Mouse (Mus musculus): Measurements from ENCODE around the gene C530008M17Rik.

DNA sequence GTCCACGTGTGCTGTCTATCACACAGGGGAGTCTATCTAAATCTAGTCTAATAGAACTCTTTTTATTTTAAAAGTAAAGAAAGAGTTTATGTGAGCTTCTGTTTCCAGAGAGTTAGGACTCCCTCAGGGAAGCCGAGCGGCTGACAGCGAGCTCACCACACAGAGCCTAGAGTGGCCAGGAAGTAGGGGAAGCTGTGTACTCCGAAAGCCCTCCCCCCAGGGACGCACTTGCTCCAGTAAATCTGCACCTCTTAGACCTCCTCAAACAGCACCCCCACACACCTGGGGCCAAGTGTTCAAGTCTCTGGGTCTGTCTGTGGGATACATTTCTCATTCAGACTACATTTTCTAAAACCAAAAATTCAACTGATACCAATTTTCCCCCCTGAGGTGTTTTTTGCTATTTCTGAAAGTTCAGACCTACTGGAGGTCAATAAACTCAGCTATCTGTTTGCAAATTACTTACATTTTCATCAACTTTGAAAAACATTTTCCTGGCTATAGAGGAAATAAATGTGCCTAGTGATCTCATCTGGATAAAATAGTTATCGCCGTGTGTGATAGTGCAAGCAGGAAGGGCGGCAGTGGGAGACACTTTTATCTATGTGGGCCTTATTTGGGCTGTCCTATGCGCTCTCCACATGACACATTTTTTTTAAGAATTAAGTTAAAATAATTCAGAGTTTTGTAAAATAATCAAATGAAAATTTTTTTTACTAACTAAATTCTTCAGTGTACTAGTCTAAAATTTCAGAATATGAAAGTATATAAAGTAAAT, 11.0 kb upstream of the C530008M17Rik start:
- TF ChIP-seq CTCF (IDR thresholded peaks at IDR 0.05; ENCODE audit: borderline replicate concordance, extremely low read depth, insufficient read depth, insufficient read length) (no peak), POLR2A (IDR thresholded peaks at IDR 0.05; ENCODE audit: borderline replicate concordance, extremely low read depth, insufficient read depth, insufficient read length, poor library complexity, severe bottlenecking) (no peak)
